Mouse (Mus musculus) kidney, postnatal 0 days (tissue): Measurements from ENCODE around the gene Ppdpf. TPM values are rescaled to one million over a fixed set of nuclear protein-coding genes. Genes with fewer than 3 reads are reported as not detected.

Experiments used
- ATAC-seq: fragments of 200-750 bp; cut with Nextera tagmentation; replicated peaks from 2 replicates; pipeline ENCODE4 v1.8.0; 2017; ENCODE audit warnings: low read depth, moderate number of reproducible peaks, moderate TSS enrichment, moderate library complexity; ENCODE audit not compliant: low FRiP score
- DNase-seq: peaks from one replicate; pipeline ENCODE4 v3.0.0-alpha.2; 2016; ENCODE audit warnings: low spot score
- H3K27ac ChIP-seq: fragments of 300-500 bp; sonication (generic); 2 replicates; pipeline ENCODE4 v1.5.1; 2014; ENCODE audit warnings: mild to moderate bottlenecking
- H3K27me3 ChIP-seq: fragments of 300-500 bp; sonication (generic); 2 replicates; pipeline ENCODE4 v1.6.1; 2014; ENCODE audit warnings: low read length, mixed read lengths; ENCODE audit not compliant: insufficient read depth
- H3K36me3 ChIP-seq: fragments of 300-500 bp; sonication (generic); 2 replicates; pipeline ENCODE4 v1.6.1; 2014; ENCODE audit warnings: low read length, mixed read lengths; ENCODE audit not compliant: insufficient read depth
- H3K4me1 ChIP-seq: fragments of 300-500 bp; sonication (generic); replicated peaks from 2 replicates; pipeline ENCODE4 v1.6.1; 2014; ENCODE audit warnings: antibody characterized with exemption, low read length, mixed read lengths; ENCODE audit not compliant: insufficient read depth
- H3K4me2 ChIP-seq: fragments of 300-500 bp; sonication (generic); 2 replicates; pipeline ENCODE4 v1.6.1; 2014; ENCODE audit warnings: mild to moderate bottlenecking, low read length, moderate library complexity, mixed read lengths
- H3K4me3 ChIP-seq: fragments of 300-500 bp; sonication (generic); replicated peaks from 2 replicates; pipeline ENCODE4 v1.5.1; 2014; ENCODE audit warnings: low read depth, low read length
- H3K9ac ChIP-seq: fragments of 300-500 bp; sonication (generic); 2 replicates; pipeline ENCODE4 v1.6.1; 2014; ENCODE audit warnings: low read depth, low read length
- H3K9me3 ChIP-seq: fragments of 300-500 bp; sonication (generic); replicated peaks from 2 replicates; pipeline ENCODE4 v1.6.1; 2016; ENCODE audit warnings: low read length, inconsistent platforms, mixed read lengths
- CTCF ChIP-seq: IDR thresholded peaks from 2 replicates; pipeline ENCODE4 v1.5.1; 2016; ENCODE audit warnings: antibody characterized with exemption, low read depth, mild to moderate bottlenecking, moderate library complexity
- WGBS: fragments of 180-500 bp; shearing (Covaris S2); extraction: QIAGEN DNeasy Blood & Tissue Kit; methylation state at CpG from one replicate; pipeline ENCODE4 v1.1.7; 2014; 5-methylcytosine and 5-hydroxymethylcytosine counted together
- polyA plus RNA-seq: library from polyadenylated mRNA; unstranded; fragments of >200 nt; fragmentation: Nextera tagmentation; extraction: Ambion mirVana; gene quantifications from 2 replicates; pipeline ENCODE4 v1.2.1, GENCODE M21; 2015

Gene Ppdpf
- polyA plus RNA-seq, 1 experiment from 2014 or later = 278 TPM

GRCm38 (mm10) chr2:181153837-181154236, 33.2 kb upstream of the Ppdpf start:
- WGBS = 10% methylated on average over 1 of the region's 1 CpGs
- Histone ChIP-seq H3K27ac (no peak overlapping the region), H3K36me3 (no peaks in the 10 kb centered on the region), H3K4me1 (no peaks in the 10 kb centered on the region), H3K4me3 (no peak overlapping the region), H3K27me3 (peaks cover 18% of the 10 kb centered on the region), H3K9me3 (no peaks in the 10 kb centered on the region), H3K9ac (no peak overlapping the region), H3K4me2 (no peak overlapping the region)
- peak; percentile 54; the same call in 1 of the 2 replicates for TF ChIP-seq CTCF
- no peak for ATAC-seq
- peak; percentile 10 for DNase-seq

DNA sequence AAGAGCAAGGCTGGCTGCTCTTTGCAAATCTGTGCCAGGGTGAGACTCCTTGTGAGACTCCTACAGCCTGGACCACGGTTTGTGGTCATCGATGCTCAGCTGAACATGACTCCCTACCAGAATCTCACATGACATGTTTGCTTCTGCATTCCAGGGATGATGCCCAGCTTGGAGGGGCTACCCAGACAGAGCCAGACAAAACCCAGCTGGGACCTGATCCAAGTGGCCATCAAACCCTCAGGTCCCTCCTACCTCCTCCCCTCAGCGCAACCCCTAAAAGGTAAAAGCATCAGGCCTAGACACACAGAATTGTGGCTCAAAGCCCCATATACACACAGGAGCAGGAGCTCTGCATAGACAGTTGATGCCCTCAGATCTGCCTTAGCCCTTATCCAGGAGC, 32.7 kb upstream of the Ppdpf start:
- DNase-seq (no peak), ATAC-seq (no peak)
- no peaks in the 10 kb centered on the region for H3K9me3 ChIP-seq
- H3K4me3 ChIP-seq = no peak overlapping the region
- H3K9ac ChIP-seq = no peak overlapping the region
- H3K27ac ChIP-seq = no peak overlapping the region
- H3K4me1 ChIP-seq = no peaks in the 10 kb centered on the region
- peaks cover 13% of the 10 kb centered on the region for H3K27me3 ChIP-seq
- H3K4me2 ChIP-seq = no peak overlapping the region
- TF ChIP-seq CTCF = no peak
- WGBS = 57% methylated on average over 3 of the region's 3 CpGs
- no peaks in the 10 kb centered on the region for H3K36me3 ChIP-seq

DNA sequence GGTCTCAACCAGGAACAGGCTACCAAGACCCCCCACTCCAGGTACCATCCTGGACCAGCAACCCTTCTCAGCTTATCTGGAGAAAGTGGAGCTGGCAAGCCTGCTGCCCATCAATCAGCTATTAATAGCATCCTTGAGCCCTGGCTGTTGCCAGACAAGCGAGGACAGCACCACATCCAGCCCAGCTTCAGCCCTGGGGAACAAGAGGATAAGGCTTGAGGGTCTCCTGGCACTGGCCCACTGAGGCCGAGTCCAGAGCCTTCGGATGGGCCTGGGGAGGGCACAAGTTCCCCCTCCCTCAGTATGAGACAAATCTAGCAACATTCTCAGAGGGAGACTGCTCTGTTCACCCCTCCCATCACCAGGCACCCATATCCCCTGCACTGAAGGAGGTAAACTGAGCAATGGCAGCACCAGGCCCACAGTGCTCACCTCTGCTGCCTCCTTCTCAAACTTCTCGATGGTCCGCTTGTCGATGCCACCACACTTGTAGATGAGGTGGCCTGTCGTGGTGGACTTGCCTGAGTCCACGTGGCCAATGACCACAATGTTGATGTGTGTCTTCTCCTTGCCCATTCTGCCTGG, 32.1 kb upstream of the Ppdpf start:
- no peak for TF ChIP-seq CTCF
- Histone ChIP-seq H3K4me3 (no peak overlapping the region), H3K4me1 (no peaks in the 10 kb centered on the region), H3K9me3 (no peaks in the 10 kb centered on the region), H3K27me3 (peaks cover 9% of the 10 kb centered on the region), H3K4me2 (no peak overlapping the region), H3K27ac (no peak overlapping the region), H3K9ac (no peak overlapping the region), H3K36me3 (no peaks in the 10 kb centered on the region)
- no peak for ATAC-seq
- WGBS = 79% methylated on average over 8 of the region's 8 CpGs
- DNase-seq = no peak

- Histone ChIP-seq H3K9me3 (no peaks in the 10 kb centered on the region), H3K27me3 (peaks cover 9% of the 10 kb centered on the region), H3K4me3 (no peak overlapping the region), H3K9ac (no peak overlapping the region), H3K4me1 (no peaks in the 10 kb centered on the region), H3K27ac (no peak overlapping the region), H3K36me3 (no peaks in the 10 kb centered on the region), H3K4me2 (no peak overlapping the region)
- WGBS = 57% methylated on average over 4 of the region's 4 CpGs
- TF ChIP-seq CTCF = no peak
- DNase-seq (no peak), ATAC-seq (no peak)
Observed at GRCm38 (mm10) chr2:181155801-181156200, 31.2 kb upstream of the Ppdpf start.

- Histone ChIP-seq H3K27me3 (peaks cover 9% of the 10 kb centered on the region), H3K4me3 (0 out of 2 replicates have a peak within 1 kb of the TSS, but pooled peaks have one; percentile 13), H3K9me3 (no peaks in the 10 kb centered on the region), H3K27ac (no peak within 1 kb of the TSS), H3K4me2 (peak within 1 kb of the TSS; percentile 44), H3K4me1 (no peaks in the 10 kb centered on the region), H3K36me3 (no peaks in the 10 kb centered on the region), H3K9ac (no peak within 1 kb of the TSS)
- ATAC-seq = no peak
- 2% methylated on average over 55 of the region's 55 CpGs for WGBS
- no peak for TF ChIP-seq CTCF
- DNase-seq = no peak
Observed at GRCm38 (mm10) chr2:181156248-181157121, 30.6 kb upstream of the Ppdpf start, which contains the start of gene Eef1a2. TSS of gene Eef1a2 (minus strand) at chr2:181157014.

DNA sequence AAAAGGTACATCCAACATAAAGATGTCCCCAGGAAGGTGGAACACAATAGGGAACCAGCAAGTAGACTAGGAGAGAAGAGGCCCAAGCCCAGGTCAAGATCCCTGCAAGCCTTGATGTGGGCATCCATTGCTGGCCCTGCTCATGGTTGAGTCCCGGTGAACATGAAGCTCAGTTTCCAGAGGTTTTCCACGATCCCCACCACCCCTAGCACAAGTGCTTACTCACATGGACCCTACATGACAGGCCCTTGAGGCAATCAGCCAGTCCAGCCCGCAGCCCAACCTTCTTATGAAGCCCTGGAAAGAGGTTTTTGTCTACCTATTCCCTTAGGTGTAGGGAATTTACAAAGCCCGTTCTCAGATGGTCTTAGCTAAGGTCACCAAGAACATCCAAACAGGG, 29.9 kb upstream of the Ppdpf start:
- no peaks in the 10 kb centered on the region for H3K4me1 ChIP-seq
- no peak for TF ChIP-seq CTCF
- no peak overlapping the region for H3K4me3 ChIP-seq
- no peak overlapping the region for H3K27ac ChIP-seq
- no peak overlapping the region for H3K4me2 ChIP-seq
- H3K27me3 ChIP-seq = peaks cover 9% of the 10 kb centered on the region
- DNase-seq (no peak), ATAC-seq (no peak)
- no peaks in the 10 kb centered on the region for H3K9me3 ChIP-seq
- no peaks in the 10 kb centered on the region for H3K36me3 ChIP-seq
- no peak overlapping the region for H3K9ac ChIP-seq
- WGBS = 84% methylated on average over 4 of the region's 4 CpGs
